Comparison of ENCODE assay signal across 9 mouse cellular contexts in the genomic region with DNA sequence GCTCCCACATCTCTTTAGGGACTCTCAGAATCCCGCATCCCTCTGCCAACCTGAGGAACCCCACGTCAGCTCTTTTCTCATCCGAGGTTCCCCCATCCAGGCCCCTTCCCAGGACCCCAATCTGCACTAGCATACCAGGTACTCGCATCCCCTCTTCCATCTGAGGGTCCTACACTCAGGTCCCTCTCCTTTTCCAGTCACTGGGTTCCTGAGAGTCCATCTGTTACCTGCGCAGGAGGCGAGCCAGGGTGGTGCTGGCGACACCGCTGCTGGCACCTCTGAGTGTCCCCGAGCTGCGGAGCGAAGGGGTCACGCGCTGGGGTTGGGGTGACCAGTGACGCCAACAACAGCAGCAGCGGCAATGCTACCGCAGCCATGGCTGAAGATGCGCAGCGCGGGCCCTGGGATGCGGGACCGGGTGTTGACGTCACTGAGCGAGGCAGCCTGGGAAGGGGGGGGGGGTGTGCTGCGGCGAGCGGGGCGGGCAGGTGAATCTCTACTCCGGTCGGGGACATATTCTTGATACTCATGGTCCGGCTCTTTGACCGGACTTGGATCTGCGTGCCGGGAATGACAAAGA. TPM values are rescaled to one million over a fixed set of nuclear protein-coding genes. Genes with fewer than 3 reads are reported as not detected.
DNase-seq lines count a peak whose midpoint lies in the region; ATAC-seq lines count a peak whose summit lies in the region.
"Had no signal": no experiment of that assay in that cellular context is flagged by ENCODE, and none has a peak within 500 bp of the region (broad histone marks: within the 10 kb centered on the region; RNA-seq: fewer than 3 reads in every experiment).

A gene (minus strand): TSS at position 418 of the 580 bp plus-strand sequence.

- no peaks in the 10 kb centered on the region for H3K9me3 ChIP-seq in limb, embryonic 13.5 days

- ATAC-seq in limb, embryonic 13.5 days (ENCODE audit: low FRiP score, low read depth), result no peak

- 9% methylated on average over 32 of the region's 33 CpGs for WGBS in limb, embryonic 13.5 days

- H3K4me3 ChIP-seq in limb, embryonic 13.5 days, result peak within 1 kb of the TSS; percentile 40

- H3K27me3 ChIP-seq in limb, embryonic 13.5 days, result peaks cover 67% of the 10 kb centered on the region

- no peaks in the 10 kb centered on the region for H3K36me3 ChIP-seq in limb, embryonic 13.5 days

- peaks cover 58% of the 10 kb centered on the region for H3K4me1 ChIP-seq in limb, embryonic 13.5 days

- H3K9ac ChIP-seq in limb, embryonic 13.5 days, result peak within 1 kb of the TSS; percentile 62

- DNase-seq in layer of hippocampus, adult 18-20 months (ENCODE audit: low spot score in 2 of 2), result peak; percentile 54 to 61
- DNase-seq in layer of hippocampus, adult 11-12 months (ENCODE audit: low spot score), result no peak
- peak; percentile 76 for DNase-seq in cerebellum, adult 9-10 months
- peak; percentile 5 for DNase-seq in heart, postnatal 4 days
- DNase-seq in right cerebral cortex, postnatal 25 days, result peak; percentile 72
- no peak for DNase-seq in urinary bladder, postnatal 14 days (ENCODE audit: low spot score)
- DNase-seq in urinary bladder, postnatal 10 days (ENCODE audit: low spot score), result no peak

- peak within 1 kb of the TSS; percentile 90 for H3K4me2 ChIP-seq in limb, embryonic 13.5 days (replicated peaks)

- no peak within 1 kb of the TSS for H3K27ac ChIP-seq in limb, embryonic 13.5 days

RNA-seq across cellular contexts. Expression of the gene that starts here (rescaled TPM):
- total RNA-seq in layer of hippocampus, adult 18-20 months (2021), result 100 to 1,000 TPM; 326 to 327 TPM
- not detected for total RNA-seq in heart, postnatal 4 days (2021)
- 24.2 and 26.6 TPM in 2 replicates for polyA plus RNA-seq in limb, embryonic 13.5 days (2015; fragmentation: Nextera tagmentation; extraction: Ambion mirVana)
- total RNA-seq: neutrophil, adult 5-6 weeks had no signal

Comparison
In these comparisons a context has a peak if more than half of its experiments do, and no peak if none do; other contexts are left out.
1. RNA of the gene that starts here (total RNA-seq): 326 to 327 TPM in layer of hippocampus, adult 18-20 months; not detected in heart, postnatal 4 days; every median in the first group is over 100 times any median in the second.
2. DNase-seq: peak in layer of hippocampus, adult 18-20 months (2 of 2), cerebellum, adult 9-10 months (single experiment) and right cerebral cortex, postnatal 25 days (single experiment); none in layer of hippocampus, adult 11-12 months (single experiment), urinary bladder, postnatal 14 days (single experiment) and urinary bladder, postnatal 10 days (single experiment).
3. Peak in DNase-seq in heart, postnatal 4 days; RNA of the gene not detected or under 1 TPM.